Mouse (Mus musculus): ENCODE results near the gene Uaca. TPM values are rescaled to one million over a fixed set of nuclear protein-coding genes. Genes with fewer than 3 reads are reported as not detected.
"Not testable (repeated sequence)": the region's sequence is repeated elsewhere in the genome, so short reads cannot be mapped to it uniquely, and the experiment has no call there.

The Uaca gene
- polyA plus RNA-seq, 1 experiment from 2014 or later, result 22.0 TPM

- Histone ChIP-seq H3K27ac (no peak overlapping the region), H3K27me3 (no peaks in the 10 kb centered on the region), H3K4me1 (replicated peaks) (peaks cover 14% of the 10 kb centered on the region; the same call in 1 of the 2 replicates), H3K9me3 (no peaks in the 10 kb centered on the region), H3K4me3 (replicated peaks) (no peak overlapping the region), H3K36me3 (no peaks in the 10 kb centered on the region), H3K4me2 (replicated peaks) (no peak overlapping the region), H3K9ac (replicated peaks) (no peak overlapping the region)
- 89% methylated on average over 6 of the region's 6 CpGs for WGBS
- ATAC-seq, result no peak
These were observed 2.8 kb downstream of the Uaca start for GRCm38 (mm10) chr9:60797126-60797525.

DNA sequence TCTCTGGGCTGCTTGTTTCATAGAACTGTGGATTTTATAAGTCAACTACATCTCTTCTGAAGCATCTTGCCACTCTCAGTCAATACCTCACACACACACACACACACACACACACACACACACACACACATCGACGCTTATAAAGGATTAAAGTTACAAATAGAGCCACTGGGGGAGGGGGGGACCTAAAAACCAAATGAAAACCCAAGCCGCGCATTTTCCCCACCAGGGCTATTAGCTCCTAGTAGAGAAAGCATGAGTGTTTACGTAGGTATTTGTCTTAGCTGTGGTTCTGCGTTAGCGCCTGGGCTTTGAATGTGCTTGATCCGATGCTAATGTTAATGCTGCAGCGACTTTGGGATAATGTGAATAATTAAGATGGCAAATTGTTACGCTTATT lies 4.7 kb downstream of the Uaca start:
- H3K4me2 ChIP-seq (replicated peaks), result no peak overlapping the region
- H3K4me1 ChIP-seq (replicated peaks), result peaks cover 8% of the 10 kb centered on the region; the same call in 1 of the 2 replicates
- no peaks in the 10 kb centered on the region for H3K27me3 ChIP-seq
- no peak for ATAC-seq
- H3K36me3 ChIP-seq, result no peaks in the 10 kb centered on the region
- H3K9me3 ChIP-seq, result no peaks in the 10 kb centered on the region
- no peak overlapping the region for H3K9ac ChIP-seq (replicated peaks)
- 32% methylated on average over 10 of the region's 10 CpGs for WGBS
- H3K4me3 ChIP-seq (replicated peaks), result no peak overlapping the region
- H3K27ac ChIP-seq, result no peak overlapping the region

DNA sequence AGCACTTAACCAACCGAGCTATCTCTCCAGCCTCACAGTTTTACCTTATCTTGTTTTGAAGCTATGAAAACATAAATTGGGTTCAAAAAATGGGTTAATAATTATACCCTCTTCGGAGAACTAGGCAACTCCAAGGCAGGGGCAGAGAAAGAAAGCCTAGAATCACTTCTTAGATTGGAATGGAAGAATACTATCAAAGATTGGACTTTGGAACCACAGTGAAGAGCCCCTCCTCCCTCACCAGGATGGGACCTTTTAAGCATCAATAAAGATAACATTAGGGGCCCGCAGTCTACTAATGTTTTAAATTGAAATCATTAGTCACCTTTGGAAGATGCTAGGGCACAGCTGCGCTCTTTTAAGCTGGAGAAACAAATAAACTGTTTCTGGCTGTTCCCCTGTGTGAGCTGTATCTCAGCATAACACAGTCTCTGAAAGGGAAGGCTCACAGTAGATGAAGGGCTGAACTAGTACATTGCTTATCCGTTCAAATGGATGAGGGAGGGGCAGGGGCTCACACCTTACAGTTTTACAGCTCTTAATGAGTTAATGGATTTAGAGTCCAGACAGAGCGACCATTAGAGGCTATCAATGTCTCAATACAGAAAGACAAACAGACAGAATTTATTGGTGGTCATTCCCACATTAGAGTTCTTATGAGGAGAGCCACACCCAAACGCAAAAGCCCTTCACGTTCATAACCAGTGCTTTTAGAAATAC lies 6.5 kb downstream of the Uaca start:
- H3K4me1 ChIP-seq (replicated peaks), result peaks cover 3% of the 10 kb centered on the region; the same call in 1 of the 2 replicates
- H3K4me3 ChIP-seq (replicated peaks), result no peak overlapping the region
- H3K27ac ChIP-seq, result no peak overlapping the region
- H3K4me2 ChIP-seq (replicated peaks), result no peak overlapping the region
- no peak overlapping the region for H3K9ac ChIP-seq (replicated peaks)
- no peaks in the 10 kb centered on the region for H3K27me3 ChIP-seq
- WGBS, result 86% methylated on average over 8 of the region's 8 CpGs
- H3K36me3 ChIP-seq, result no peaks in the 10 kb centered on the region
- H3K9me3 ChIP-seq, result no peaks in the 10 kb centered on the region
- ATAC-seq, result no peak

- Histone ChIP-seq H3K27me3 (no peaks in the 10 kb centered on the region), H3K36me3 (no peaks in the 10 kb centered on the region), H3K4me1 (replicated peaks) (peaks cover 3% of the 10 kb centered on the region; the same call in 1 of the 2 replicates), H3K9ac (replicated peaks) (no peak overlapping the region), H3K4me2 (replicated peaks) (no peak overlapping the region), H3K27ac (no peak overlapping the region), H3K4me3 (replicated peaks) (no peak overlapping the region), H3K9me3 (no peaks in the 10 kb centered on the region)
- ATAC-seq, result no peak
- 63% methylated on average over 1 of the region's 1 CpGs for WGBS
These were observed 7.4 kb downstream of the Uaca start for GRCm38 (mm10) chr9:60801746-60802145.

GRCm38 (mm10) chr9:60802341-60802740 lies 8.0 kb downstream of the Uaca start:
- H3K36me3 ChIP-seq, result no peaks in the 10 kb centered on the region
- ATAC-seq, result no peak
- peaks cover 3% of the 10 kb centered on the region; the same call in 1 of the 2 replicates for H3K4me1 ChIP-seq (replicated peaks)
- no peak overlapping the region for H3K9ac ChIP-seq (replicated peaks)
- H3K4me2 ChIP-seq (replicated peaks), result no peak overlapping the region
- no peaks in the 10 kb centered on the region for H3K9me3 ChIP-seq
- no peak overlapping the region for H3K4me3 ChIP-seq (replicated peaks)
- no peaks in the 10 kb centered on the region for H3K27me3 ChIP-seq
- H3K27ac ChIP-seq, result no peak overlapping the region
- WGBS, result 92% methylated on average over 5 of the region's 5 CpGs

DNA sequence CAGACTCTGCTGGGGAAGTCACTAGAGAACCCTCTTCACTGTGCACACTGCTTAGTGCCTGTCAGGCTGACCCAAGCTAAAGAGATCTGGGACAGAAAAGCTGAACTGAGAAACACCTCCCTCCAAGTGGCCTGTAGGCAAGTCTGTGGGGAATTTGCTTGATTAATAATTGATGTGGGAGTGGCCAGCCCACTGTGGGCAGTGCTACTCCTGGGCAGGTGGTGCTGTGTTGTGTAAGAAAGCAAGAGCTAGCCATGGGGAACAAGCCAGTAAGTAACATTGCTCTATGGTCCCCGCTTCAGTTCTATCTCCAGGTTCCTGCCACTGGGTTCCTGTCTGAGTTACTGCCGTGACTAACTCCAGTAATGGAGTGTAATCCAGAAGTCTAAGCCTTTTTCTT lies 11.7 kb downstream of the Uaca start:
- Histone ChIP-seq H3K4me3 (replicated peaks) (no peak overlapping the region), H3K36me3 (no peaks in the 10 kb centered on the region), H3K27me3 (no peaks in the 10 kb centered on the region), H3K9ac (replicated peaks) (no peak overlapping the region), H3K4me1 (replicated peaks) (no peaks in the 10 kb centered on the region), H3K4me2 (replicated peaks) (no peak overlapping the region), H3K9me3 (no peaks in the 10 kb centered on the region), H3K27ac (no peak overlapping the region)
- no peak for ATAC-seq
- 93% methylated on average over 2 of the region's 2 CpGs for WGBS

DNA sequence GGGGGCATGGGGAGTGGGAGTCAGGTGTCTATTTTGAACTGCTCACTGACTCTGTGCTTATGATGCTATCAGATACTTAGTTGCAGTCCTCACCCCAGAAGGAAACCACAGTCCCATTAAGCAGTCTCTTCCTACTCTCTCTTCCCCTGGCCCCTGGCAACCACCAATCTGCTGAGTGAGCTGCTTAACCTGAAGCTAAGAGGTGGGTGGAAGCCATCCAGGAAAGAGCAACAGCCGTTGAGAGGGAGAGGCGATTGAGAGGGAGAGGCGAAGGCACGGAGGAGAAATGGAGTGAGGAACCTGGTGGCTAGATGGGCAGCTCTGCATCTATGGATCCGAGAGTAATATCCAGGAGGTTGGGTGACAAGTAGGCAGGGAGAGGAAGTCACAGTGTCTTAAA lies 13.7 kb downstream of the Uaca start:
- no peak overlapping the region for H3K27ac ChIP-seq
- no peaks in the 10 kb centered on the region for H3K27me3 ChIP-seq
- 89% methylated on average over 5 of the region's 5 CpGs for WGBS
- H3K9ac ChIP-seq (replicated peaks), result no peak overlapping the region
- no peak for ATAC-seq
- no peak overlapping the region for H3K4me3 ChIP-seq (replicated peaks)
- H3K4me1 ChIP-seq (replicated peaks), result no peaks in the 10 kb centered on the region
- H3K36me3 ChIP-seq, result no peaks in the 10 kb centered on the region
- H3K4me2 ChIP-seq (replicated peaks), result no peak overlapping the region
- H3K9me3 ChIP-seq, result no peaks in the 10 kb centered on the region

GRCm38 (mm10) chr9:60813139-60813880 lies 19.0 kb downstream of the Uaca start:
- Histone ChIP-seq H3K36me3 (no peaks in the 10 kb centered on the region), H3K9me3 (no peaks in the 10 kb centered on the region), H3K9ac (replicated peaks) (no peak overlapping the region), H3K27me3 (no peaks in the 10 kb centered on the region), H3K27ac (no peak overlapping the region), H3K4me1 (replicated peaks) (peaks cover 3% of the 10 kb centered on the region; the same call in 1 of the 2 replicates), H3K4me2 (replicated peaks) (0 out of 2 replicates have a peak overlapping the region, but pooled peaks have one; percentile 9), H3K4me3 (replicated peaks) (no peak overlapping the region)
- ATAC-seq, result no peak
- WGBS, result 19% methylated on average over 11 of the region's 11 CpGs

DNA sequence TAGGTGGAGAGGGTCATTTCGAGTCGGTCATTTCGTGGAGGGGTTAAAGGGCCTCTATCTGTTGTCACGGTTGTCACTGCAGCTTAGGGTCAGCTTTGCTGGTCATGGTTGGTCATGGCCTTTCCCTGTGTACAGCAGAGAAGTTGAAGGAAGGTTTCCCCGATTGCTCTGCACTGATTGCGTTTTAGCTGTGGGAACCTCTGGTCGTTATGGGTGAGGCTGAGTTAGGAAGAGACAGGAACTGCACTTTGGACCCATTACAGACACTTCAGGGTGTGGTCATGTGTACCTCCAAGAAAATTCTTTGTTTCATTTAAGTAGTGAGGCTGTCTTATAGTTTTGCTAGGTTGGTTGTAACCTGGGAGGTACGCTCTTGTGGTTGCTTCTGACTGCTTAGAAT lies 21.2 kb downstream of the Uaca start:
- no peak overlapping the region for H3K4me3 ChIP-seq (replicated peaks)
- no peak overlapping the region for H3K4me2 ChIP-seq (replicated peaks)
- WGBS, result 76% methylated on average over 8 of the region's 8 CpGs
- no peak overlapping the region for H3K9ac ChIP-seq (replicated peaks)
- no peaks in the 10 kb centered on the region for H3K27me3 ChIP-seq
- H3K4me1 ChIP-seq (replicated peaks), result peaks cover 3% of the 10 kb centered on the region; the same call in 1 of the 2 replicates
- ATAC-seq, result no peak
- H3K27ac ChIP-seq, result no peak overlapping the region
- H3K36me3 ChIP-seq, result no peaks in the 10 kb centered on the region
- no peaks in the 10 kb centered on the region for H3K9me3 ChIP-seq

DNA sequence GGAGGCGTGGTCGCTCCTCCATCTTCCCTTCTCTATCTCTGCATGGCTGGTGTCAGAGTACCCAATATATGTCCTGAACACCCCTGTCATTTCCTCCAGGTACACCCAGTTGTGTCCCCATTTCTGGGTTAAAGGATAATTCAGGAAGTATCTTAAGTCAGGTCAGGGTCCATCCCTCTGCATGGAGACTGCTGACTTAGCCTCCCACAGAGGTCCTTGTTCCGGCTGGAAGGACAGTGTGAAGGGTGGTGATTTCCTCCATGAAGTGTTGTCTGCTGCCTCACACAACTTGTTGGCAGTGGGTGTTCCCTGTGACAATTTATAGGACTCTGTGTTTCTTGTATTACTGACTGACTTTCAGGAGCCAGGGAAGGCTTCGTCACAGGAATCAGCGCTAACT lies 23.2 kb downstream of the Uaca start:
- Histone ChIP-seq H3K4me2 (replicated peaks) (no peak overlapping the region), H3K27me3 (no peaks in the 10 kb centered on the region), H3K4me3 (replicated peaks) (no peak overlapping the region), H3K9ac (replicated peaks) (no peak overlapping the region), H3K9me3 (no peaks in the 10 kb centered on the region), H3K36me3 (no peaks in the 10 kb centered on the region), H3K27ac (no peak overlapping the region), H3K4me1 (replicated peaks) (peaks cover 3% of the 10 kb centered on the region; the same call in 1 of the 2 replicates)
- no peak for ATAC-seq
- WGBS, result 81% methylated on average over 5 of the region's 5 CpGs

DNA sequence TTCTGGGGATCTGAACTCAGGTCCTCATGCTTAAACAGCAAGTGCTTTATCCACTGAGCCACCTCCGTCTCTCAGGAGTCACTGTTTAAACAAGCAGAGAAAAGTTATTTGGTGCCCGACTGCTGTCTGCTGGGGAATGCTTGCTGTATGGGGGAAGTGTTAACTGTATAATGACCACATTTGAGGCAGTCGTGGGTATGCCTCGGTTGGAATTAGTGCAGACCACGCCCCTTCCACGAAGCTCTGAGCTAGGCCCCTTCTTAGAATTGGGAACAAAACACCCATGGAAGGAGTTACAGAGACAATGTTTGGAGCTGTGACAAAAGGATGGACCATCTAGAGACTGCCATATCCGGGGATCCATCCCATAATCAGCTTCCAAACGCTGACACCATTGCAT lies 24.2 kb downstream of the Uaca start:
- WGBS, result 51% methylated on average over 8 of the region's 8 CpGs
- not testable (repeated sequence) for H3K9ac ChIP-seq (replicated peaks); H3K4me2 ChIP-seq (replicated peaks); H3K36me3 ChIP-seq; H3K4me1 ChIP-seq (replicated peaks); H3K4me3 ChIP-seq (replicated peaks); H3K9me3 ChIP-seq; H3K27ac ChIP-seq; ATAC-seq; H3K27me3 ChIP-seq

GRCm38 (mm10) chr9:60819340-60819739 lies 25.0 kb downstream of the Uaca start:
- no peak for ATAC-seq
- Histone ChIP-seq H3K27ac (no peak overlapping the region), H3K4me3 (replicated peaks) (no peak overlapping the region), H3K9ac (replicated peaks) (no peak overlapping the region), H3K36me3 (no peaks in the 10 kb centered on the region), H3K9me3 (no peaks in the 10 kb centered on the region), H3K27me3 (no peaks in the 10 kb centered on the region), H3K4me1 (replicated peaks) (peaks cover 3% of the 10 kb centered on the region; the same call in 1 of the 2 replicates), H3K4me2 (replicated peaks) (no peak overlapping the region)
- 8% methylated on average over 1 of the region's 1 CpGs for WGBS
